Mouse (Mus musculus): Measurements from ENCODE around the gene 1700003F12Rik. TPM values are rescaled to one million over a fixed set of nuclear protein-coding genes. Genes with fewer than 3 reads are reported as not detected.
A peak's percentile ranks its signal among the peaks of the same experiment; 100 is the strongest.

1700003F12Rik gene
- polyA plus RNA-seq, 1 experiment from 2014 or later, result 3.0 TPM

GRCm38 (mm10) chr2:154574271-154574670 is 27.4 kb downstream of the 1700003F12Rik start:
- Histone ChIP-seq H3K4me1 (replicated peaks; ENCODE audit: control insufficient read depth, insufficient read depth, low read length) (peaks cover 11% of the 10 kb centered on the region), H3K27ac (ENCODE audit: low read depth, low read length) (no peak overlapping the region), H3K9ac (ENCODE audit: low read depth, low read length) (no peak overlapping the region), H3K4me2 (replicated peaks; ENCODE audit: low read depth, low read length) (no peak overlapping the region), H3K4me3 (ENCODE audit: low read depth, low read length) (no peak overlapping the region), H3K9me3 (ENCODE audit: control insufficient read depth, low read length) (no peaks in the 10 kb centered on the region), H3K27me3 (ENCODE audit: control insufficient read depth, insufficient read depth, low read length) (no peaks in the 10 kb centered on the region), H3K36me3 (ENCODE audit: control insufficient read depth, insufficient read depth, low read length) (no peaks in the 10 kb centered on the region)
- 49% methylated on average over 7 of the region's 7 CpGs for WGBS
- DNase-seq (ENCODE audit: low spot score), result peak; percentile 23
- ATAC-seq (ENCODE audit: low FRiP score), result no peak

DNA sequence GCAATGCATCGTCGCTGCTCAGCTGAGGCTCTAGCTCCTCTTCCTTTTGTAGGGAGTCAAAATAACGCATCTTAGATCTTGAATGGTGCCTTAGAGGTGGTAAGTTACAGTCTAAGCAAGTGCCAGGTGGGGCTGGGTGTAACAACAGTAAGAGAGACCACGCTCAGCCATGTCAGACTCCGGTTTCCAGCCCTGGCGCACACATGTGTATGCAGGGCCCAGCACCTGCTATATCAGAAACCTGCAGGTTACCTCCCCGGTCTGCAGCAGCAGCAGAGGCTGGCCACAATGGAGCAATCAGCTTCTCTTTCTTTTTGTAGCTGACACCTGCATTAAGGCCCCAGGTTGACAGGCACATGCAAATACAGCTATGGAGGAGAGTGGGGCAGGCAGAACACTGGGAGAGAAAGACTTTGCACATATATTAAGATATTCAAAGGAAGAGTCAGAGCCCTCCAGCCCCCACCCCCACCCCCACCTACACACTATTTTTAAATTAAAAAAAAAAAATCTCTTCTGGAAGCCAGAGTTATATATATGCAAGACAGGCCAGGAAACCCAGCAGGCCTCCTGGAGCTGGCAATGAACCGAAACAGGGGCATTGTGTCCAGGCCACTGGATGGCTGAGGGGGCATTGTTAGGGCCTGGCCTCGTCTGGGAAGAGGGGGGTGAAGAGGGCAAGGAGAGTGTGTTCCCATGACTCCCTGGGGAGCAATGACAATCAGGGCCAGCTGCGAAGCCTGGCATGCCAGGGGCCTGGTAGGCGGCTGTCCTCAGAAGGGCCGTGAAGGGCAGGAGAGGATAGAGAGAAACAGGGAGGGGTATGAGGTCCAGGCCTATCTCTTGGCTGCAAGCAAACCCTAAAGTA is 30.2 kb downstream of the 1700003F12Rik start:
- DNase-seq (ENCODE audit: low spot score), result peak; percentile 78
- H3K27ac ChIP-seq (ENCODE audit: low read depth, low read length), result peak overlapping the region; percentile 88

DNA sequence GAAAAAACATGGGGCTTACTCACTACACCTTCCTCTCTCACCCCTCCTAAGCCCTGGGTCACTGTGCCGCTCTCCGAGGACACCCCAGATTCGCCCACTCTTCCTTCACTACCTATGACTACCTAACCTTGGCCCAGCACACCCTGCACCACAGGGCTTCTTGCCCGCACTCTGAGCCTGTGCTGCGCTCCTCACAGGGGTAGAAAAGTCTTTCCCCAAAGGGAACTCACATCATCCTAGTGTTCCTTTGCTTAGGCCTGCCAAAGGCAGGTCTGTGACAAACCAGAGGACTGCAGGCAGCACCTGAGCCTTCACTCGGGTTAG is 30.8 kb downstream of the 1700003F12Rik start:
- no peaks in the 10 kb centered on the region for H3K9me3 ChIP-seq (ENCODE audit: control insufficient read depth, low read length)
- WGBS, result 56% methylated on average over 6 of the region's 6 CpGs
- DNase-seq (ENCODE audit: low spot score) (no peak), ATAC-seq (ENCODE audit: low FRiP score) (peak; percentile 62)
- no peaks in the 10 kb centered on the region for H3K27me3 ChIP-seq (ENCODE audit: control insufficient read depth, insufficient read depth, low read length)
- peak overlapping the region; percentile 88 for H3K27ac ChIP-seq (ENCODE audit: low read depth, low read length)
- H3K36me3 ChIP-seq (ENCODE audit: control insufficient read depth, insufficient read depth, low read length), result no peaks in the 10 kb centered on the region
- H3K4me2 ChIP-seq (replicated peaks; ENCODE audit: low read depth, low read length), result no peak overlapping the region
- peaks cover 11% of the 10 kb centered on the region for H3K4me1 ChIP-seq (replicated peaks; ENCODE audit: control insufficient read depth, insufficient read depth, low read length)
- H3K9ac ChIP-seq (ENCODE audit: low read depth, low read length), result peak overlapping the region; percentile 40; the same call in 1 of the 2 replicates
- no peak overlapping the region for H3K4me3 ChIP-seq (ENCODE audit: low read depth, low read length)

More for the DNA sequence above, 30.2 kb downstream of the 1700003F12Rik start:
- Histone ChIP-seq H3K4me3 (ENCODE audit: low read depth, low read length) (no peak overlapping the region), H3K9me3 (ENCODE audit: control insufficient read depth, low read length) (no peaks in the 10 kb centered on the region), H3K36me3 (ENCODE audit: control insufficient read depth, insufficient read depth, low read length) (no peaks in the 10 kb centered on the region), H3K27me3 (ENCODE audit: control insufficient read depth, insufficient read depth, low read length) (no peaks in the 10 kb centered on the region), H3K9ac (ENCODE audit: low read depth, low read length) (peak overlapping the region; percentile 42; the same call in 1 of the 2 replicates), H3K4me1 (replicated peaks; ENCODE audit: control insufficient read depth, insufficient read depth, low read length) (peaks cover 11% of the 10 kb centered on the region), H3K4me2 (replicated peaks; ENCODE audit: low read depth, low read length) (no peak overlapping the region)
- peak; percentile 90 for ATAC-seq (ENCODE audit: low FRiP score)
- 20% methylated on average over 12 of the region's 12 CpGs for WGBS

DNA sequence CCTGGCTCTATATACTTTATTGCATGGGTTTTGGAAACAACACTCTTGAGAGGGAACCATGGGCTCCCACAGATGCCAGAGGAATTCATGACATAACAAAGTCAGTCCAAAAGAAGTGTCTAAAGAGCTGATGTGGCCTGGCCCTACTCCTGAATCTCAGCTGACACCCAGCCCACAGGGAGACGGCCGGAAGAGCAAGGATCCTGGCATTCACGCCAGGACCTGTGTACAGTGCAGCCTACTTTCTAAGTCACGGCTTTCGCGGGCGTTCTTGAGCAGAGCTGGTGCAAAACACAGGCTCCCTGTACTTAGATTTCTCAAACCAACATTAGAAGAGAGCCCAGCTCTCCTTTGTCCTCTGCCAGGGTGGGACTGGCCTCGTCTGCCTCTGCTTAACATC is 33.7 kb downstream of the 1700003F12Rik start:
- Histone ChIP-seq H3K4me2 (replicated peaks; ENCODE audit: low read depth, low read length) (no peak overlapping the region), H3K4me1 (replicated peaks; ENCODE audit: control insufficient read depth, insufficient read depth, low read length) (peaks cover 9% of the 10 kb centered on the region), H3K36me3 (ENCODE audit: control insufficient read depth, insufficient read depth, low read length) (no peaks in the 10 kb centered on the region), H3K9me3 (ENCODE audit: control insufficient read depth, low read length) (no peaks in the 10 kb centered on the region), H3K27me3 (ENCODE audit: control insufficient read depth, insufficient read depth, low read length) (no peaks in the 10 kb centered on the region), H3K9ac (ENCODE audit: low read depth, low read length) (no peak overlapping the region), H3K27ac (ENCODE audit: low read depth, low read length) (no peak overlapping the region), H3K4me3 (ENCODE audit: low read depth, low read length) (no peak overlapping the region)
- 84% methylated on average over 8 of the region's 8 CpGs for WGBS
- DNase-seq (ENCODE audit: low spot score) (no peak), ATAC-seq (ENCODE audit: low FRiP score) (no peak)

GRCm38 (mm10) chr2:154581421-154581820 is 34.5 kb downstream of the 1700003F12Rik start:
- 96% methylated on average over 1 of the region's 1 CpGs for WGBS
- Histone ChIP-seq H3K27ac (ENCODE audit: low read depth, low read length) (no peak overlapping the region), H3K27me3 (ENCODE audit: control insufficient read depth, insufficient read depth, low read length) (no peaks in the 10 kb centered on the region), H3K9me3 (ENCODE audit: control insufficient read depth, low read length) (no peaks in the 10 kb centered on the region), H3K4me3 (ENCODE audit: low read depth, low read length) (no peak overlapping the region), H3K9ac (ENCODE audit: low read depth, low read length) (no peak overlapping the region), H3K4me1 (replicated peaks; ENCODE audit: control insufficient read depth, insufficient read depth, low read length) (peaks cover 9% of the 10 kb centered on the region), H3K36me3 (ENCODE audit: control insufficient read depth, insufficient read depth, low read length) (no peaks in the 10 kb centered on the region), H3K4me2 (replicated peaks; ENCODE audit: low read depth, low read length) (no peak overlapping the region)
- DNase-seq (ENCODE audit: low spot score) (no peak), ATAC-seq (ENCODE audit: low FRiP score) (no peak)

DNA sequence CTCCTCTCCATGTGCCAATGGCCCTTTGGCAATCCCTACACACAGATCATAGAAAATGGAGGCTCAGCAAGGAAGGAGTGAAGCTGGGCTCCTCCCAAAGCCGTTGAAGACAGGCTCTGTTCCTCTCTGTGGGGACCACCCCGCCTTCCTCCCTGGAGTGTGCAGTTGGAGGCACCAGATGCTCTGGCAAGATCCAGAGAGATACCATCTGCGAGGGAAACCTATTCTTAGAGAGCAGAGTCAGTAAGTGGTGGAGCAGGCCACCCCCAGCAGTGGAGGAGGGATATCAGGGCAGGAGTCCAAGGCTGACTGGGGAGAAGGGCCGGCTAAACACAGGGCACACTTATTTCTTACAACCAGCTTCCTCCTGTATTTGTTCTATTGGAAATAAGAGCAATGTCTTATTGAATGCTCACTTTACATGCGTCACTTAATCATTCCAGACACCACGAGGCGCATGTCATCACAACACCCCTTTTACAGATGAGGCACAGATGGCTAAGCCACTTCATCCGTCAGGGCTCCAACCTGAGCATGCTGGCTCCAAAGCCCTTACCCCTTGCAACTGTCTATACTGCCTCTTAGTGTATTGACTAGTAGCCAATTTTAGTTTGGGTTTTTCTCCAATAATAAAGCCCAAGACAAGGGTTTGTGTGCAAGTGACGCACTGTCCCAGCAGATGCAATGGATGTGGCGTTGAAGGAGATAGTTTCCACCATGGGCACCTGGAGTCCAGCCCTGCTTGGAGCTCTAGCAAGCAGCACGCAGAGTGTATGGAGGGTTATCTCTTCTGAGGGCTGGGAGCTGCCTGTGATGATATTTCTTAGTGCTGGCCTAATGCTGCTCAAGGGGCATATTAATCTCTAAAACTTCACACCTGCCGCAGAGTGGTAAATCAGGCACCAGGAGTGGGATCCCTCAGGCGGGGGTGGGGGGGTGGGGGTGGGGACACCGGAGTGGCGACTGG is 37.3 kb downstream of the 1700003F12Rik start:
- no peak overlapping the region for H3K4me3 ChIP-seq (ENCODE audit: low read depth, low read length)
- peak overlapping the region; percentile 11; the same call in 1 of the 2 replicates for H3K27ac ChIP-seq (ENCODE audit: low read depth, low read length)
- H3K4me2 ChIP-seq (replicated peaks; ENCODE audit: low read depth, low read length), result no peak overlapping the region; the same call in 1 of the 2 replicates
- ATAC-seq (ENCODE audit: low FRiP score), result peak; percentile 60
- H3K9me3 ChIP-seq (ENCODE audit: control insufficient read depth, low read length), result no peaks in the 10 kb centered on the region
- no peaks in the 10 kb centered on the region for H3K4me1 ChIP-seq (replicated peaks; ENCODE audit: control insufficient read depth, insufficient read depth, low read length)
- DNase-seq (ENCODE audit: low spot score), result peak; percentile 25
- no peaks in the 10 kb centered on the region for H3K27me3 ChIP-seq (ENCODE audit: control insufficient read depth, insufficient read depth, low read length)
- H3K9ac ChIP-seq (ENCODE audit: low read depth, low read length), result no peak overlapping the region
- H3K36me3 ChIP-seq (ENCODE audit: control insufficient read depth, insufficient read depth, low read length), result no peaks in the 10 kb centered on the region
- 63% methylated on average over 15 of the region's 15 CpGs for WGBS

- 73% methylated on average over 17 of the region's 17 CpGs for WGBS
- no peaks in the 10 kb centered on the region for H3K36me3 ChIP-seq (ENCODE audit: control insufficient read depth, insufficient read depth, low read length)
These were observed 38.2 kb downstream of the 1700003F12Rik start for GRCm38 (mm10) chr2:154584931-154585601.

GRCm38 (mm10) chr2:154586405-154586804 is 39.5 kb downstream of the 1700003F12Rik start:
- WGBS, result 77% methylated on average over 5 of the region's 5 CpGs
- no peaks in the 10 kb centered on the region for H3K4me1 ChIP-seq (replicated peaks; ENCODE audit: control insufficient read depth, insufficient read depth, low read length)
- no peaks in the 10 kb centered on the region for H3K9me3 ChIP-seq (ENCODE audit: control insufficient read depth, low read length)
- H3K4me3 ChIP-seq (ENCODE audit: low read depth, low read length), result no peak overlapping the region
- H3K9ac ChIP-seq (ENCODE audit: low read depth, low read length), result no peak overlapping the region
- no peak overlapping the region for H3K4me2 ChIP-seq (replicated peaks; ENCODE audit: low read depth, low read length)
- H3K27me3 ChIP-seq (ENCODE audit: control insufficient read depth, insufficient read depth, low read length), result no peaks in the 10 kb centered on the region
- no peak overlapping the region for H3K27ac ChIP-seq (ENCODE audit: low read depth, low read length)
- no peaks in the 10 kb centered on the region for H3K36me3 ChIP-seq (ENCODE audit: control insufficient read depth, insufficient read depth, low read length)
- ATAC-seq (ENCODE audit: low FRiP score), result no peak
- DNase-seq (ENCODE audit: low spot score), result peak; percentile 60

More at GRCm38 (mm10) chr2:154584931-154585601, 38.2 kb downstream of the 1700003F12Rik start:
- no peak for DNase-seq (ENCODE audit: low spot score)
- Histone ChIP-seq H3K27ac (ENCODE audit: low read depth, low read length) (peak overlapping the region; percentile 36; the same call in 1 of the 2 replicates), H3K4me3 (ENCODE audit: low read depth, low read length) (no peak overlapping the region), H3K4me2 (replicated peaks; ENCODE audit: low read depth, low read length) (no peak overlapping the region), H3K9ac (ENCODE audit: low read depth, low read length) (no peak overlapping the region), H3K9me3 (ENCODE audit: control insufficient read depth, low read length) (no peaks in the 10 kb centered on the region), H3K4me1 (replicated peaks; ENCODE audit: control insufficient read depth, insufficient read depth, low read length) (no peaks in the 10 kb centered on the region), H3K27me3 (ENCODE audit: control insufficient read depth, insufficient read depth, low read length) (no peaks in the 10 kb centered on the region)
- ATAC-seq (ENCODE audit: low FRiP score), result no peak

All from hindbrain, embryonic 11.5 days (tissue).